Mouse (Mus musculus) kidney, embryonic 16.5 days (tissue): ENCODE measurements around the gene Gpr157. TPM values are rescaled to one million over a fixed set of nuclear protein-coding genes. Genes with fewer than 3 reads are reported as not detected.

Experiments used
- ATAC-seq: fragments of 200-750 bp; cut with Nextera tagmentation; 2 replicates; pipeline ENCODE4 v1.8.0; 2017; ENCODE audit warnings: moderate TSS enrichment; ENCODE audit not compliant: low FRiP score, low TSS enrichment
- H3K27ac ChIP-seq: fragments of 300-500 bp; sonication (generic); 2 replicates; pipeline ENCODE4 v1.5.1; 2014; ENCODE audit warnings: low read length
- H3K27me3 ChIP-seq: fragments of 300-500 bp; sonication (generic); 2 replicates; pipeline ENCODE4 v1.6.1; 2014; ENCODE audit warnings: low read length, control low read depth, mixed read lengths; ENCODE audit not compliant: insufficient read depth
- H3K36me3 ChIP-seq: fragments of 300-500 bp; sonication (generic); 2 replicates; pipeline ENCODE4 v1.6.1; 2014; ENCODE audit warnings: low read length, control low read depth, mixed read lengths; ENCODE audit not compliant: insufficient read depth
- H3K4me1 ChIP-seq: fragments of 300-500 bp; sonication (generic); 2 replicates; pipeline ENCODE4 v1.6.1; 2014; ENCODE audit warnings: low read length, control low read depth, mixed read lengths; ENCODE audit not compliant: insufficient read depth
- H3K4me2 ChIP-seq: fragments of 300-500 bp; sonication (generic); replicated peaks from 2 replicates; pipeline ENCODE4 v1.6.1; 2014; ENCODE audit warnings: low read depth, low read length
- H3K4me3 ChIP-seq: fragments of 300-500 bp; sonication (generic); 2 replicates; pipeline ENCODE4 v1.5.1; 2014; ENCODE audit warnings: mild to moderate bottlenecking, low read length
- H3K9ac ChIP-seq: fragments of 300-500 bp; sonication (generic); replicated peaks from 2 replicates; pipeline ENCODE4 v1.6.1; 2014; ENCODE audit warnings: low read length
- H3K9me3 ChIP-seq: fragments of 300-500 bp; sonication (generic); 2 replicates; pipeline ENCODE4 v1.6.1; 2016; ENCODE audit warnings: low read length, control low read depth
- WGBS: fragments of 180-500 bp; shearing (Covaris S2); extraction: QIAGEN DNeasy Blood & Tissue Kit; methylation state at CpG from one replicate; pipeline ENCODE4 v1.1.7; 2014; 5-methylcytosine and 5-hydroxymethylcytosine counted together
- polyA plus RNA-seq: library from polyadenylated mRNA; unstranded; fragments of >200 nt; fragmentation: Nextera tagmentation; extraction: Ambion mirVana; gene quantifications from 2 replicates; pipeline ENCODE4 v1.2.1, GENCODE M21; 2015

The Gpr157 gene
- polyA plus RNA-seq, 1 experiment from 2014 or later = 0.40 TPM

DNA sequence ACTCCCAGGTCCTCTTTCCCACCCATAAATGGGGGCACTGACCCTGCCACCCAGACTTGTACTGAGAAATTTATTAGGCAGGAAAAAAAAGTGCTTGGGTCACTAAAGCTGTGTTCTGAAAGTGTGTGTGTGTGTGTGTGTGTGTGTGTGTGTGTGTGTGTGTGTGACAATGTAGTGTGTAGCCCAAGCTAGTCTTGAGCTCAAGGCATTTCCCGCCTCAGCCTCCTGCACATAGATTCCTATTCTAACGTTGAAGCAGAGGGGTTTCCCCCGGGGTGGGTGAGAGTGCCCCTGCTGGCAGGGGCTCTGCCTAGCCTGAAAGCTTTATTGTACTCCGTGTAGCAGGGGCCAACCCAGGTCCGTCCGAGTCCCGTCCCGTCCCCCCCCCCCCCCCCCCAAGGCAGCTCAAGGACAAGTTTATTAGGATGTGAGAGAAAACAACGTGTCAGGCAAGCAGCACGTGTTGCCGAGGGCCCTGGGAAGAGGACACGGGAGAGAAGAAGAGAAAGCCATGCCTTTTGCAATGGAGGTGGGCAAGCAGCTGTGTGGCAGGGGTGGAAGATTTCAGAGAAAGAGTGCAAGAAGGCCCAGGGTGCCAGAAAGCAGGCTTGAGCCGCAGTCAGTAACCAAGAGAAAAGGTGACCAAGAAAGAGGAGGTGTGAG is 37.5 kb upstream of the Gpr157 start:
- Histone ChIP-seq H3K9ac (no peak overlapping the region), H3K9me3 (no peaks in the 10 kb centered on the region), H3K27ac (no peak overlapping the region), H3K36me3 (no peaks in the 10 kb centered on the region), H3K4me1 (peaks cover 7% of the 10 kb centered on the region), H3K4me2 (peak overlapping the region; percentile 81), H3K4me3 (peak overlapping the region; percentile 53), H3K27me3 (peaks cover 18% of the 10 kb centered on the region)
- ATAC-seq = no peak
- WGBS = 22% methylated on average over 13 of the region's 13 CpGs

DNA sequence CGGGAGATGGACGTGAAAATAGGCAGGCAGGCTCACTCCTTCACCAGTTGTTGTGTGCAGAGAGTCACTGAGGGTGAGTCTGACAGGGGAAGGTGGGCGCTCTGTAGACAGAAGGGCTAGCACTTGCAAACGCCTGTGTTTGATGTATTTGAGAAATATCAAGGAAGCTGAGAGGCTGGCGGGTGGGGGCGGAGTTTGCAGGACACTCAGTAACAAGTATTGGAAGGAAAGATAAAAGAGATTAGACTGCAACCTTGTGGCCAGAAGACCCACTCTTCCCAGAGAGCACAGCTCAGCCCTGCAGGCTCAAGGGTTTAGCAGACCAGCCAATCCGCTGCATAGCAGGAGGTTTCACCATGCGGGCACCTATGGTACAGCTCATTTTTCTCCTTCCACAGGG is 35.7 kb upstream of the Gpr157 start:
- peaks cover 14% of the 10 kb centered on the region for H3K27me3 ChIP-seq
- ATAC-seq = no peak
- 72% methylated on average over 8 of the region's 8 CpGs for WGBS

DNA sequence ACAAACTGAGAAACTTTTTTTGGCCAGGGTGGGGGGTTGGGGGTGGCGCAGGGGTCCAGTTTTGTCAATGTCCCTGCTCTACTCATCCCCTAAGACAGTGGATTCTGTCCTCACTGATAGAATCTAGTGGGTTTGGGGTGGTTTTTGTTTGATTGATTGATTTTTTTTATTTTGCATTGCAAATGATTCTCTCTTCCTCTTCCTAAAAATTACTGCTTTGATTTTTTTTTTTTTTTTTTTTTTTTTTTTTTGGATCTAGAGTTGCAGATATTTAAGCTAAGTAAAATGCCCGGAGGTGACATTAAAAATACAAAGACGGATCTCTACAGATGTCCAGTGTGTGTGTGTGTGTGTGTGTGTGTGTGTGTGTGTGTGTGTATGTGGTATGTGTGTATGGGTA is 34.8 kb upstream of the Gpr157 start:
- Histone ChIP-seq H3K4me2 (no peak overlapping the region), H3K27me3 (peaks cover 13% of the 10 kb centered on the region), H3K4me3 (no peak overlapping the region), H3K27ac (no peak overlapping the region), H3K4me1 (peaks cover 6% of the 10 kb centered on the region), H3K36me3 (no peaks in the 10 kb centered on the region), H3K9ac (no peak overlapping the region), H3K9me3 (no peaks in the 10 kb centered on the region)
- no peak for ATAC-seq
- 94% methylated on average over 3 of the region's 3 CpGs for WGBS

More for the DNA sequence above, 35.7 kb upstream of the Gpr157 start:
- Histone ChIP-seq H3K9me3 (no peaks in the 10 kb centered on the region), H3K9ac (no peak overlapping the region), H3K4me2 (no peak overlapping the region), H3K27ac (no peak overlapping the region), H3K36me3 (no peaks in the 10 kb centered on the region), H3K4me1 (peaks cover 7% of the 10 kb centered on the region), H3K4me3 (no peak overlapping the region)

DNA sequence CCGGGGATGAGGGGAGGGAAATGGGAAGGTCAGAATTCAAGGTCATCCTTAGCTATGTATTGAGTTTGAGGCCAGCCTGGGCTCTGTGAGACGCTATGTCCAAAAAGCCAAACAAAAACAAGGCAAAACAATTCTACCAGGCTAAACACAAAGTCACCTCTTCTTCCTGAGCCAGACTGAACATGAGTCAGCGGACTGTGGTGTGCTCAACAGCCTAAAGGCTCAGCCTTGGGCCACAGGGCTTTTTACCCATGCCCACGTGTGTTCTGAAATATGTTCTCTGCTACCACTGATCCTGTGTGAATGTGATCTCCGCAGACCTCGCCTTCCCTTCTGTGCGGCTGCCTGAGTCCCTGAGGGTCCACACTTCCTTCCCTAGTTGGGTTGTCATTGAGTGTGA is 31.0 kb upstream of the Gpr157 start:
- Histone ChIP-seq H3K4me3 (no peak overlapping the region), H3K36me3 (no peaks in the 10 kb centered on the region), H3K4me1 (peaks cover 13% of the 10 kb centered on the region), H3K27ac (no peak overlapping the region), H3K27me3 (peaks cover 3% of the 10 kb centered on the region; the same call in 1 of the 2 replicates), H3K9ac (no peak overlapping the region), H3K4me2 (no peak overlapping the region), H3K9me3 (no peaks in the 10 kb centered on the region)
- WGBS = 76% methylated on average over 7 of the region's 7 CpGs
- no peak for ATAC-seq

DNA sequence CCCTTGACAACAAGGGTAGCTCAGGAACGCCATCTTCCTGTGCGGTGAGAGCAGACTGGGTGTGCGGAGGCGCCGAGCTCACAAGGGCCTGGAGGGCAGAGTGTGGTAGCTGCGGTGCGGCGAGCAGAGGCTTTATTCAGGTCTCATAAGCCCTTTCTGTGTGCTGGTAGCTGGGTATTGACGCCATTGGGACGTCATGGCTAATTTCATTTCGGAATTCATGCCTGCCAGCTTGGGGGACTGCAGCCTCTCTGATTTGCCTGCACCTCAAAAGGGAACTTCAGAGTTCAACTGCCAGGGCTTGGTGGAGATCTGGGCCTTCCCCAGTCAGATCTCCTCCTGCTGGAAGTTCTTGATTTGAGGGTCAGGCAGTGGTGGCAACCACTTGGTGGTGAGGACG is 29.4 kb upstream of the Gpr157 start:
- Histone ChIP-seq H3K9ac (no peak overlapping the region), H3K4me1 (peaks cover 20% of the 10 kb centered on the region), H3K27me3 (no peaks in the 10 kb centered on the region), H3K27ac (no peak overlapping the region), H3K4me2 (no peak overlapping the region), H3K4me3 (no peak overlapping the region), H3K9me3 (no peaks in the 10 kb centered on the region), H3K36me3 (no peaks in the 10 kb centered on the region)
- no peak for ATAC-seq
- 87% methylated on average over 12 of the region's 12 CpGs for WGBS

DNA sequence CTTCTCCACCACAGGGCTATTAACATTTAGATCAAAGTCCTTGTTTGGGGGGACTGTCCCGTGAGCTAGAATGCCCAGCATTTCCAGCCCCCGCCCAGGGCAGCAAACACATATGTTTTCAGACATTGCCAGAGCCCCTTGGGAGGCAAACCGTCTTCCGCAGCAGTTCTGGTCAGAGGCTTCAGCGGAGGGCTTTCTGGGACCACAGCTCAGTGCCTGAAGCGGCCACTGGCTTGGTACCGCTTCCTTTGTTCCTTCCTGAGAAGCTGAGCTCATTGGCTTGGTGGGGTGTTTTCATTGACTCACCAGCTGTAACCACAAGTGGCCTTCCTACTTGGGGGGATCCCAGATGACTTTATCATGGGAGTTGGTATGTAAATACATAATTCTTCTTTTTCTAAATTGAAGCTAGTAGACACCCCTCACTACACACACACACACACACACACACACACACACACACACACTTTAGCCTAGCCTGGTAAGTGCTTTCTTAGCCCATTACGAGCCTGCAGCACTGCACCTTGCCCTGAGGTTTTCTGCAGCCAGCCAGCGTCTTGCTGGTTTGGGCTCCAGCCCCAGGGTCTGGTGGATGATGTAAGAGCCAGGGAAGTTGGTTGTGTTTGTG is 27.2 kb upstream of the Gpr157 start:
- Histone ChIP-seq H3K4me2 (no peak overlapping the region), H3K27me3 (no peaks in the 10 kb centered on the region), H3K4me3 (no peak overlapping the region), H3K27ac (peak overlapping the region; percentile 15; the same call in 1 of the 2 replicates), H3K4me1 (peaks cover 20% of the 10 kb centered on the region), H3K36me3 (no peaks in the 10 kb centered on the region), H3K9me3 (no peaks in the 10 kb centered on the region), H3K9ac (no peak overlapping the region; the same call in 1 of the 2 replicates)
- no peak for ATAC-seq
- 65% methylated on average over 9 of the region's 9 CpGs for WGBS

DNA sequence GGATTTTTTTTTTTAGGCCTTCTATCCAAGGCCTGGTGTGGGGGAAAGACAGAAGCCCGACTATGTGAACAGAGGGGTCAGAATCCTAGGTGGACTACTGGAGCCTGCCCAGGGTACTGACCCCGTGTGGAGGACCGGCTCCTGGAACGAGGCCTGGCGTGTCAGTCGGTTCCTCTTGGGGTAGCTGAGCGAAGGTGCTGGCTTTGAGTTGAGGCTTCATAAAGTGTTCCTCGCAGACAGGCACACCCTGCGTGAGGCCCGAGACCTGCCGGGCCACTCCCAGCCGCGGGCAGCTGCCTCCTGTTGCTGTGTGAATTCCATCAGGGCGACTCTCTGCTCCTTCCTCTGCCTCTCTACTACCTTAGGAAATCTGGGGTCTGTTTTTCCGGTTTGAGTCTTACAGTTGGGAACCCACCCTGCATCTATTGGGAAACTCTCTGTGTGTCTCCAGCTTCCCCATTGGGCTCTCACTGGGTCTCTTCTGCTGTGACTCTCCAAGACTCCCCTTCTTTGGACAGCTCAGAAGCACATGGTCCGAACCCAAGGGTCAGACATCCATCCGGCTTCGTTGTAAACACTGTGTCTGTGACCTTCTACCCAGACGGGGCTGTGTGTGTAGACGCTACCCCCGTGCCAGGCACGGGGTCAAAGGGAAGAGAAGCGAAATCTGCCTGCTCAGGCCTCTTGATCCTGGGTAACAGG is 26.5 kb upstream of the Gpr157 start:
- H3K9me3 ChIP-seq = no peaks in the 10 kb centered on the region
- no peaks in the 10 kb centered on the region for H3K27me3 ChIP-seq
- no peaks in the 10 kb centered on the region for H3K36me3 ChIP-seq
- no peak overlapping the region for H3K4me3 ChIP-seq
- no peak overlapping the region for H3K9ac ChIP-seq
- WGBS = 56% methylated on average over 23 of the region's 23 CpGs
- H3K27ac ChIP-seq = peak overlapping the region; percentile 50; the same call in 1 of the 2 replicates
- peaks cover 20% of the 10 kb centered on the region for H3K4me1 ChIP-seq
- 0 out of 2 replicates have a peak, but pooled peaks have one; percentile 53 for ATAC-seq
- H3K4me2 ChIP-seq = no peak overlapping the region

DNA sequence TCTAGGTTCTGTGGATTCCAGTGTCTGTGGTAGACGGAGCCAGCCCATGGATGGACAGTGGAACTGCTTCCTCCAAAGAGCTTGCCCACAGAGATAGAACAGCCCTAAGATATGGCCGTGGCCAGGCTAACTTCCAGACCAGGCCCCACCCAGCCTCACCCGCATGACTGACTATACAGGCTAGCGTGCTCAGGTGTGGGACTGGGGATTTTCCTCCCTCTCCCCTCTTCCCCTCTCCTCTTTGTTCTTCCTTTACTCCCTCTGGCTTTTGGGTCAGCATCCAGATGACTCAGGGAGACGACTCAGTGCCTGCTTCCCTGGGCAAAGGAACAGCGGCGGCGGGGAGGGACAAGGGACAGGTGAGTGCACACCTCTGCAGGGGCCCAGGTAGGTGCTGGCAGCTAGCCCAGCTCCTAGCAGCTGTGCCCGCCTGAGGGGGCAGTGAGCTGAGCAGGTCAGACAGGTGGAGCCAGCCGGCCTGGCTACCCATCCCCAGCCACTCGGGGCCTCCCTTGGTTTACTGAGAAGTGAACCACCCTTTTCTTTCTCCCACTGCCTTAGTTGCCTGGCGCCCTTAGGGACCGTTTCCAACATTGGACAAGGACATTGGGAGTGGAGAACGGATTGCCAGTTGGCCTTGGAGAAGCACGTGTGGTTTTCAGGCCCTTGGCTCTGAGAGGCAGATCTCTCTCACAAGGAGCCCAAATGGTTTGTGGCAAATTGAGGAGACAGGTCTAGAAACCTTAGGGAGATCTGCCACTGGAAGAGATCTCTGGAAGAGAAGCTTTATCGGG is 25.5 kb upstream of the Gpr157 start:
- H3K9me3 ChIP-seq = no peaks in the 10 kb centered on the region
- no peaks in the 10 kb centered on the region for H3K36me3 ChIP-seq
- H3K4me1 ChIP-seq = peaks cover 20% of the 10 kb centered on the region
- peak; percentile 81 for ATAC-seq
- no peak overlapping the region for H3K4me3 ChIP-seq
- peak overlapping the region; percentile 50; the same call in 1 of the 2 replicates for H3K27ac ChIP-seq
- no peaks in the 10 kb centered on the region for H3K27me3 ChIP-seq
- H3K9ac ChIP-seq = 0 out of 2 replicates have a peak overlapping the region, but pooled peaks have one; percentile 15
- H3K4me2 ChIP-seq = no peak overlapping the region
- WGBS = 58% methylated on average over 16 of the region's 16 CpGs

DNA sequence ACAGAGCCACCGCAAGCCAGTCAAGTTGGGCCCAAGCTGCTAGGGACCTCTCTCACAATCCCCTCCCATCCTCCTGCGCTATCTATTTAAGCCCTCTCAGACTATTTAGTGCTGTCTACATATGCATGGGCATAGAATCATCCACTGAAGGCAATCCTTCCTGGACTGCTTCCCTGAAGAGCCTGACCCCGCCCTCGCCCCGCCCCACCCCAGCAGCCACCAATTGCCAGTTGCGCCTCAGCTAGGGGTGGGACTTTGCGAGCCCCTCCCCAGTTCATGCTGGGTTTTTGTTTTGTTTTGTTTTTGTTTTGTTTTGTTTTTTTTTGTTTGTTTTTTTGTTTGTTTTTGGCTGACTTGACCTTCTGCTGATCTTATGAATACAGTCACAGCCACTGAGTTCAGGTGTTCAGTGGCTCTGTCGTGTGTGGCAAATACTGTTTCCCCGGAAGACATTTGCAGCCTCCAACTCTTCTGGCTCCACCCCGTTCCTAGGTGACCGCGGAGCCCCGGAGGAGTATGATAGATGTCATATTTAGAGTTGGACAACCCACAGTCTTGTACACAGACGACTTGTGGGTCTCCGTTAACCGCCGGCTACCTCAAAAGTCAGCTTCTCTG is 20.4 kb upstream of the Gpr157 start:
- ATAC-seq = no peak
- Histone ChIP-seq H3K9me3 (no peaks in the 10 kb centered on the region), H3K27ac (no peak overlapping the region), H3K4me2 (no peak overlapping the region), H3K4me1 (peaks cover 17% of the 10 kb centered on the region), H3K4me3 (no peak overlapping the region), H3K9ac (no peak overlapping the region), H3K27me3 (no peaks in the 10 kb centered on the region), H3K36me3 (no peaks in the 10 kb centered on the region)
- 83% methylated on average over 17 of the region's 17 CpGs for WGBS
